Mouse (Mus musculus) splenic B cell, adult 2 months (primary cell): ENCODE measurements around the gene Zhx3.
A peak's percentile ranks its signal among the peaks of the same experiment; 100 is the strongest.

Source experiments
- DNase-seq: peaks from one replicate; pipeline ENCODE4 v3.0.0-alpha.2; 2011; ENCODE audit warnings: low read depth, low spot score
- H3K27me3 ChIP-seq: 2 replicates; pipeline ENCODE4 v1.6.1; 2012; ENCODE audit warnings: mild to moderate bottlenecking, low read length, moderate library complexity, mixed read lengths; ENCODE audit not compliant: control insufficient read depth, poor library complexity, insufficient read depth, severe bottlenecking
- H3K36me3 ChIP-seq: 2 replicates; pipeline ENCODE4 v1.6.1; 2012; ENCODE audit warnings: mild to moderate bottlenecking, low read length, moderate library complexity, mixed read lengths; ENCODE audit not compliant: control insufficient read depth, poor library complexity, insufficient read depth, severe bottlenecking

Zhx3 gene

GRCm38 (mm10) chr2:160802326-160802725, 70.5 kb downstream of the Zhx3 start:
- DNase-seq: no peak
- no peaks in the 10 kb centered on the region for H3K27me3 ChIP-seq
- no peaks in the 10 kb centered on the region for H3K36me3 ChIP-seq

- H3K27me3 ChIP-seq: no peaks in the 10 kb centered on the region
- no peak for DNase-seq
- no peaks in the 10 kb centered on the region for H3K36me3 ChIP-seq
Observed at GRCm38 (mm10) chr2:160800967-160801366, 71.8 kb downstream of the Zhx3 start.

- no peak for DNase-seq
- Histone ChIP-seq H3K27me3 (no peaks in the 10 kb centered on the region), H3K36me3 (no peaks in the 10 kb centered on the region)
Observed at GRCm38 (mm10) chr2:160798206-160798605, 74.6 kb downstream of the Zhx3 start.

GRCm38 (mm10) chr2:160796973-160797372, 75.8 kb downstream of the Zhx3 start:
- no peaks in the 10 kb centered on the region for H3K27me3 ChIP-seq

GRCm38 (mm10) chr2:160793117-160793516, 79.7 kb downstream of the Zhx3 start:
- Histone ChIP-seq H3K27me3 (no peaks in the 10 kb centered on the region), H3K36me3 (no peaks in the 10 kb centered on the region)
- peak; percentile 54 for DNase-seq

More at GRCm38 (mm10) chr2:160796973-160797372, 75.8 kb downstream of the Zhx3 start:
- DNase-seq: no peak
- H3K36me3 ChIP-seq: no peaks in the 10 kb centered on the region

- H3K27me3 ChIP-seq: no peaks in the 10 kb centered on the region
- no peak for DNase-seq
- H3K36me3 ChIP-seq: no peaks in the 10 kb centered on the region
Observed at GRCm38 (mm10) chr2:160789741-160790140, 83.1 kb downstream of the Zhx3 start.

- no peaks in the 10 kb centered on the region for H3K36me3 ChIP-seq
- DNase-seq: no peak
- no peaks in the 10 kb centered on the region for H3K27me3 ChIP-seq
Observed at GRCm38 (mm10) chr2:160789046-160789445, 83.8 kb downstream of the Zhx3 start.

- no peak for DNase-seq
- H3K27me3 ChIP-seq: no peaks in the 10 kb centered on the region
- no peaks in the 10 kb centered on the region for H3K36me3 ChIP-seq
Observed at GRCm38 (mm10) chr2:160786333-160786732, 86.5 kb downstream of the Zhx3 start.

- DNase-seq: no peak
- Histone ChIP-seq H3K27me3 (no peaks in the 10 kb centered on the region), H3K36me3 (0 out of 2 replicates have a peak, but pooled peaks cover 2% of the 10 kb centered on the region)
Observed at GRCm38 (mm10) chr2:160780834-160781219, 92.0 kb downstream of the Zhx3 start.

- DNase-seq: no peak
- H3K36me3 ChIP-seq: 0 out of 2 replicates have a peak, but pooled peaks cover 2% of the 10 kb centered on the region
- no peaks in the 10 kb centered on the region for H3K27me3 ChIP-seq
Observed at GRCm38 (mm10) chr2:160780154-160780833, 92.5 kb downstream of the Zhx3 start.

- no peak for DNase-seq
- Histone ChIP-seq H3K36me3 (0 out of 2 replicates have a peak, but pooled peaks cover 2% of the 10 kb centered on the region), H3K27me3 (no peaks in the 10 kb centered on the region)
Observed at GRCm38 (mm10) chr2:160778034-160778433, 94.8 kb downstream of the Zhx3 start.

- Histone ChIP-seq H3K36me3 (no peaks in the 10 kb centered on the region), H3K27me3 (no peaks in the 10 kb centered on the region; the same call in 1 of the 2 replicates)
- DNase-seq: no peak
Observed at GRCm38 (mm10) chr2:160771325-160772276, 101.2 kb downstream of the Zhx3 start.

- no peaks in the 10 kb centered on the region; the same call in 1 of the 2 replicates for H3K27me3 ChIP-seq
- DNase-seq: no peak
- H3K36me3 ChIP-seq: no peaks in the 10 kb centered on the region
Observed at GRCm38 (mm10) chr2:160770871-160771270, 101.9 kb downstream of the Zhx3 start.

GRCm38 (mm10) chr2:160770409-160770808, 102.4 kb downstream of the Zhx3 start:
- no peaks in the 10 kb centered on the region for H3K36me3 ChIP-seq
- H3K27me3 ChIP-seq: no peaks in the 10 kb centered on the region; the same call in 1 of the 2 replicates
- DNase-seq: no peak

- Histone ChIP-seq H3K36me3 (no peaks in the 10 kb centered on the region), H3K27me3 (no peaks in the 10 kb centered on the region; the same call in 1 of the 2 replicates)
- DNase-seq: no peak
Observed at GRCm38 (mm10) chr2:160768997-160769396, 103.8 kb downstream of the Zhx3 start.
